Mouse (Mus musculus): ENCODE data around the gene Pclo.

GRCm38 (mm10) chr5:14641260-14641659, 126.5 kb downstream of the Pclo start:
- TF ChIP-seq CTCF (conservative IDR thresholded peaks at IDR 0.05; ENCODE audit: low read length) (no peak), NANOG (IDR thresholded peaks at IDR 0.05; ENCODE audit: borderline replicate concordance, low read length) (no peak)
